Mouse (Mus musculus) layer of hippocampus, postnatal 25 days (tissue): ENCODE results near the gene Btbd8. TPM values are rescaled to one million over a fixed set of nuclear protein-coding genes. Genes with fewer than 3 reads are reported as not detected.
A peak's percentile ranks its signal among the peaks of the same experiment; 100 is the strongest.

ENCODE experiments used
- DNase-seq, 2 experiments: peaks; one replicate each; pipeline ENCODE4 v3.0.0; 2022; ENCODE audit warnings: mixed read lengths in 2 of 2, low spot score in 1 of 2; ENCODE audit errors: extremely low spot score in 1 of 2
- total RNA-seq, 2 experiments: library from RNA; stranded (reverse); gene quantifications; 2 replicates each; pipeline ENCODE4 v1.2.3; 2021

Gene Btbd8
- 100 to 1,000 TPM; 106 to 107 TPM for total RNA-seq

GRCm38 (mm10) chr5:107437464-107438281 is at the start of gene Btbd8:
Btbd8 (plus strand) TSS chr5:107437997.
- peak; percentile 91 to 93 for DNase-seq

GRCm38 (mm10) chr5:107389373-107389772 is 48.4 kb upstream of the Btbd8 start:
- DNase-seq: no peak

- DNase-seq: no peak
Observed at GRCm38 (mm10) chr5:107394437-107394836, 43.4 kb upstream of the Btbd8 start.

GRCm38 (mm10) chr5:107402436-107402835 is 35.4 kb upstream of the Btbd8 start, which contains the start of gene Ephx4:
Ephx4 (plus strand) TSS chr5:107402736.
- DNase-seq: no peak

- DNase-seq: peak; percentile 25 to 51
Observed at GRCm38 (mm10) chr5:107403011-107403946, 34.5 kb upstream of the Btbd8 start.

- no peak for DNase-seq
Observed at GRCm38 (mm10) chr5:107403947-107404684, 33.7 kb upstream of the Btbd8 start.

- no peak for DNase-seq
Observed at GRCm38 (mm10) chr5:107405361-107405760, 32.4 kb upstream of the Btbd8 start.

- no peak for DNase-seq
Observed at GRCm38 (mm10) chr5:107410305-107410704, 27.5 kb upstream of the Btbd8 start.

- DNase-seq: no peak
Observed at GRCm38 (mm10) chr5:107411326-107411725, 26.5 kb upstream of the Btbd8 start.

GRCm38 (mm10) chr5:107412285-107412684 is 25.5 kb upstream of the Btbd8 start:
- no peak for DNase-seq

- no peak for DNase-seq
Observed at GRCm38 (mm10) chr5:107415098-107415497, 22.7 kb upstream of the Btbd8 start.

- DNase-seq: no peak
Observed at GRCm38 (mm10) chr5:107421676-107422075, 16.1 kb upstream of the Btbd8 start.

GRCm38 (mm10) chr5:107431249-107431648 is 6.5 kb upstream of the Btbd8 start, which contains the start of gene Lpcat2b:
Lpcat2b (plus strand) TSS chr5:107431549.
- no peak for DNase-seq

GRCm38 (mm10) chr5:107434001-107434400 is 3.8 kb upstream of the Btbd8 start:
- no peak for DNase-seq

- no peak for DNase-seq
Observed at GRCm38 (mm10) chr5:107436185-107436584, 1.6 kb upstream of the Btbd8 start.

- DNase-seq: no peak
Observed at GRCm38 (mm10) chr5:107436587-107437209, 1.1 kb upstream of the Btbd8 start.

GRCm38 (mm10) chr5:107438353-107438752 is 556 bp downstream of the Btbd8 start:
- no peak for DNase-seq

- no peak for DNase-seq
Observed at GRCm38 (mm10) chr5:107441881-107442280, 4.1 kb downstream of the Btbd8 start.

- no peak for DNase-seq
Observed at GRCm38 (mm10) chr5:107444251-107444650, 6.5 kb downstream of the Btbd8 start.

- DNase-seq: no peak
Observed at GRCm38 (mm10) chr5:107447977-107448376, 10.2 kb downstream of the Btbd8 start.
